Mouse (Mus musculus) liver, embryonic 12.5 days (tissue): ENCODE measurements around the gene Fam135a. TPM values are rescaled to one million over a fixed set of nuclear protein-coding genes. Genes with fewer than 3 reads are reported as not detected.

Experiments
- ATAC-seq: fragments of 200-750 bp; cut with Nextera tagmentation; 2 replicates; pipeline ENCODE4 v1.8.0; 2017; ENCODE audit warnings: moderate number of reproducible peaks, mild to moderate bottlenecking, moderate library complexity
- H3K27ac ChIP-seq: fragments of 300-500 bp; sonication (generic); 2 replicates; pipeline ENCODE4 v1.5.1; 2016; ENCODE audit warnings: mild to moderate bottlenecking
- H3K27me3 ChIP-seq: fragments of 300-500 bp; sonication (generic); replicated peaks from 2 replicates; pipeline ENCODE4 v1.6.1; 2016; ENCODE audit warnings: mild to moderate bottlenecking, moderate library complexity
- H3K36me3 ChIP-seq: fragments of 300-500 bp; sonication (generic); 2 replicates; pipeline ENCODE4 v1.6.1; 2016; ENCODE audit warnings: mild to moderate bottlenecking, moderate library complexity
- H3K4me1 ChIP-seq: fragments of 300-500 bp; sonication (generic); 2 replicates; pipeline ENCODE4 v1.6.1; 2016
- H3K4me2 ChIP-seq: fragments of 300-500 bp; sonication (generic); 2 replicates; pipeline ENCODE4 v1.6.1; 2016; ENCODE audit warnings: mild to moderate bottlenecking, moderate library complexity
- H3K4me3 ChIP-seq: fragments of 300-500 bp; sonication (generic); 2 replicates; pipeline ENCODE4 v1.5.1; 2016; ENCODE audit warnings: mild to moderate bottlenecking, moderate library complexity
- H3K9ac ChIP-seq: fragments of 300-500 bp; sonication (generic); 2 replicates; pipeline ENCODE4 v1.6.1; 2016; ENCODE audit warnings: mild to moderate bottlenecking, moderate library complexity
- H3K9me3 ChIP-seq: fragments of 300-500 bp; sonication (generic); replicated peaks from 2 replicates; pipeline ENCODE4 v1.6.1; 2016; ENCODE audit warnings: mild to moderate bottlenecking, moderate library complexity
- WGBS: fragments of 180-500 bp; shearing (Covaris S2); methylation state at CpG from one replicate; pipeline ENCODE4 v1.1.7; 2016; ENCODE audit not compliant: insufficient replicate concordance; 5-methylcytosine and 5-hydroxymethylcytosine counted together
- polyA plus RNA-seq: library from polyadenylated mRNA; unstranded; fragments of >200 nt; fragmentation: Nextera tagmentation; extraction: Ambion mirVana; gene quantifications from 2 replicates; pipeline ENCODE4 v1.2.1, GENCODE M21; 2016

Gene Fam135a
- polyA plus RNA-seq, 1 experiment from 2014 or later: 7.8 TPM

- whole genome bisulfite sequencing: 85% methylated on average over 14 of the region's 14 CpGs
- H3K27me3 ChIP-seq: no peaks in the 10 kb centered on the region
- ATAC-seq: no peak
Observed at GRCm38 (mm10) chr1:24055706-24056105, 44.4 kb downstream of the Fam135a start.

GRCm38 (mm10) chr1:24046730-24047510, 53.2 kb downstream of the Fam135a start:
- Histone ChIP-seq H3K4me3 (no peak overlapping the region), H3K4me2 (no peak overlapping the region), H3K36me3 (no peaks in the 10 kb centered on the region), H3K9me3 (no peaks in the 10 kb centered on the region), H3K4me1 (no peaks in the 10 kb centered on the region), H3K9ac (no peak overlapping the region), H3K27me3 (no peaks in the 10 kb centered on the region), H3K27ac (no peak overlapping the region)
- WGBS: 62% methylated on average over 6 of the region's 6 CpGs
- ATAC-seq: no peak

More at GRCm38 (mm10) chr1:24055706-24056105, 44.4 kb downstream of the Fam135a start:
- Histone ChIP-seq H3K27ac (no peak overlapping the region), H3K4me3 (no peak overlapping the region), H3K9ac (no peak overlapping the region), H3K4me1 (no peaks in the 10 kb centered on the region), H3K9me3 (no peaks in the 10 kb centered on the region), H3K4me2 (no peak overlapping the region), H3K36me3 (no peaks in the 10 kb centered on the region)

- Histone ChIP-seq H3K27me3 (no peaks in the 10 kb centered on the region), H3K9me3 (no peaks in the 10 kb centered on the region), H3K27ac (no peak overlapping the region), H3K9ac (no peak overlapping the region), H3K4me3 (no peak overlapping the region), H3K4me2 (no peak overlapping the region), H3K36me3 (no peaks in the 10 kb centered on the region), H3K4me1 (no peaks in the 10 kb centered on the region)
- no peak for ATAC-seq
- WGBS: 68% methylated on average over 5 of the region's 5 CpGs
Observed at GRCm38 (mm10) chr1:24045627-24046026, 54.5 kb downstream of the Fam135a start.

- ATAC-seq: no peak
- Histone ChIP-seq H3K36me3 (no peaks in the 10 kb centered on the region), H3K4me3 (no peak overlapping the region), H3K9ac (no peak overlapping the region), H3K4me1 (no peaks in the 10 kb centered on the region), H3K27ac (no peak overlapping the region), H3K4me2 (no peak overlapping the region), H3K9me3 (no peaks in the 10 kb centered on the region), H3K27me3 (no peaks in the 10 kb centered on the region)
- 62% methylated on average over 5 of the region's 5 CpGs for WGBS
Observed at GRCm38 (mm10) chr1:24043007-24043406, 57.1 kb downstream of the Fam135a start.

GRCm38 (mm10) chr1:24033759-24034423, 66.2 kb downstream of the Fam135a start:
- Histone ChIP-seq H3K4me1 (no peaks in the 10 kb centered on the region), H3K9me3 (no peaks in the 10 kb centered on the region), H3K9ac (no peak overlapping the region), H3K36me3 (no peaks in the 10 kb centered on the region; the same call in 1 of the 2 replicates), H3K4me3 (no peak overlapping the region), H3K27ac (no peak overlapping the region), H3K27me3 (no peaks in the 10 kb centered on the region), H3K4me2 (no peak overlapping the region)
- 73% methylated on average over 2 of the region's 2 CpGs for WGBS
- ATAC-seq: no peak

- H3K27me3 ChIP-seq: no peaks in the 10 kb centered on the region
- no peak overlapping the region for H3K9ac ChIP-seq
- 0 out of 2 replicates have a peak, but pooled peaks cover 3% of the 10 kb centered on the region for H3K36me3 ChIP-seq
- no peaks in the 10 kb centered on the region for H3K9me3 ChIP-seq
- no peak for ATAC-seq
- no peak overlapping the region for H3K4me2 ChIP-seq
- no peak overlapping the region for H3K27ac ChIP-seq
- no peaks in the 10 kb centered on the region for H3K4me1 ChIP-seq
- WGBS: 70% methylated on average over 6 of the region's 6 CpGs
- no peak overlapping the region for H3K4me3 ChIP-seq
Observed at GRCm38 (mm10) chr1:24010821-24011220, 89.3 kb downstream of the Fam135a start.

GRCm38 (mm10) chr1:24010016-24010415, 90.1 kb downstream of the Fam135a start:
- Histone ChIP-seq H3K27ac (no peak overlapping the region), H3K4me1 (no peaks in the 10 kb centered on the region), H3K4me3 (no peak overlapping the region), H3K27me3 (no peaks in the 10 kb centered on the region), H3K9ac (no peak overlapping the region), H3K36me3 (0 out of 2 replicates have a peak, but pooled peaks cover 3% of the 10 kb centered on the region), H3K9me3 (no peaks in the 10 kb centered on the region), H3K4me2 (no peak overlapping the region)
- ATAC-seq: no peak
- 66% methylated on average over 6 of the region's 6 CpGs for WGBS

GRCm38 (mm10) chr1:24007621-24008020, 92.5 kb downstream of the Fam135a start:
- Histone ChIP-seq H3K4me1 (peaks cover 9% of the 10 kb centered on the region), H3K27me3 (no peaks in the 10 kb centered on the region), H3K9me3 (no peaks in the 10 kb centered on the region), H3K36me3 (peaks cover 7% of the 10 kb centered on the region), H3K9ac (no peak overlapping the region), H3K4me3 (no peak overlapping the region), H3K4me2 (no peak overlapping the region), H3K27ac (no peak overlapping the region)
- no peak for ATAC-seq
- 70% methylated on average over 8 of the region's 8 CpGs for WGBS

GRCm38 (mm10) chr1:24005070-24005804, 94.9 kb downstream of the Fam135a start, which contains the start of gene Sdhaf4:
Gene Sdhaf4, minus strand, starts transcription at chr1:24005656.
- peak within 1 kb of the TSS; percentile 76 for H3K27ac ChIP-seq
- peaks cover 9% of the 10 kb centered on the region for H3K4me1 ChIP-seq
- H3K36me3 ChIP-seq: peaks cover 29% of the 10 kb centered on the region
- peak within 1 kb of the TSS; percentile 90 for H3K9ac ChIP-seq
- 1% methylated on average over 47 of the region's 47 CpGs for WGBS
- no peaks in the 10 kb centered on the region for H3K27me3 ChIP-seq
- ATAC-seq: peak; percentile 98
- peak within 1 kb of the TSS; percentile 83 for H3K4me3 ChIP-seq
- H3K9me3 ChIP-seq: no peaks in the 10 kb centered on the region
- H3K4me2 ChIP-seq: peak within 1 kb of the TSS; percentile 72

- Histone ChIP-seq H3K4me1 (peaks cover 33% of the 10 kb centered on the region), H3K9ac (no peak overlapping the region), H3K27ac (no peak overlapping the region), H3K4me3 (no peak overlapping the region), H3K36me3 (peaks cover 52% of the 10 kb centered on the region), H3K9me3 (no peaks in the 10 kb centered on the region), H3K27me3 (no peaks in the 10 kb centered on the region), H3K4me2 (no peak overlapping the region)
- 76% methylated on average over 5 of the region's 5 CpGs for WGBS
- no peak for ATAC-seq
Observed at GRCm38 (mm10) chr1:23999318-23999717, 100.8 kb downstream of the Fam135a start.

GRCm38 (mm10) chr1:23998866-23999265, 101.3 kb downstream of the Fam135a start:
- WGBS: 87% methylated on average over 7 of the region's 7 CpGs
- H3K4me1 ChIP-seq: peaks cover 29% of the 10 kb centered on the region
- peak overlapping the region; percentile 40; the same call in 1 of the 2 replicates for H3K27ac ChIP-seq
- ATAC-seq: no peak
- H3K4me3 ChIP-seq: no peak overlapping the region
- H3K9me3 ChIP-seq: no peaks in the 10 kb centered on the region
- H3K9ac ChIP-seq: no peak overlapping the region
- no peaks in the 10 kb centered on the region for H3K27me3 ChIP-seq
- H3K36me3 ChIP-seq: peaks cover 52% of the 10 kb centered on the region
- H3K4me2 ChIP-seq: no peak overlapping the region
